Mouse (Mus musculus): ENCODE results near the gene Adap1. TPM values are rescaled to one million over a fixed set of nuclear protein-coding genes. Genes with fewer than 3 reads are reported as not detected.

The Adap1 gene
- polyA plus RNA-seq, 1 experiment from 2014 or later: 2.1 TPM

DNA sequence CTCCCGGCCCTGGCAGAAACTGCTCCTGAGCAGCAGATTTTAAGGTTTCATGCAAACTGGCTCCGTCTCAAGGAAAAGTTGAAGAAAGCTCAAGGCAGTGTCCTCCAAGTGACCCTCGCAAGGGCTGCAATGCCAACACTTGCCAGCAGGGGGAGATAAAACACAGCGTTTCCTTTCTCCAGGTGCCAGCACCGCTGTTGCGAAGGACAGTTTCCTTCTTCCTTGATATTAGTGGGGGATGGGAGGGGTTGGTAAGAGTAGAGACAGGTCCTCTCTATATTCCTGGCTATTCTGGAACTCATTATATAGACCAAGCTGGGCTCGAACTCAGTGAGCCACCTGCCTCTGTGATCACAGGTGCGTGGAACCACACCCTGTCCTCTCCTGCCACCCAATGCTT is 6.3 kb upstream of the Adap1 start:
- ATAC-seq (replicated peaks; ENCODE audit: low FRiP score): no peak
- 19% methylated on average over 8 of the region's 8 CpGs for WGBS
- H3K27ac ChIP-seq: no peak overlapping the region

DNA sequence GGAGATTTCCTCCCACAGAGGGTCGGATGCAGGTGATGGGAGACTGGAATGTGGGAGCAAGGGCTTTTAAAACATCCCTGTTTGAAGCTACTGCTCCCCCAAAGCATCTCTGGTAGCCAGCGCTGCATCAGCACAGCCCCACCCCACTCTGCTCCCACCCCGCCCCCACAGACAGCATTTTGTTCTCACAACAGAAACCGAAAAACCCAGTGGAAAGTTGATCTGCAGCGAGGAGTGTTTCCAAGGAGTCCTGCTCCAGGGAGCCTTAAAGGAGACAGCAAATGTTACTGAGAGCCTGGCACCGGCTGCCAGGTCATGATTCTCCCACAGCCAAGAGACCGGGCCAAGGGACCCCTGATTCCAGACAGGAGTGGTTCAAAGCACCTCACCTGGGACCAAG is 5.3 kb upstream of the Adap1 start:
- H3K9me3 ChIP-seq (replicated peaks): no peaks in the 10 kb centered on the region
- H3K27me3 ChIP-seq: peaks cover 15% of the 10 kb centered on the region
- no peak overlapping the region for H3K27ac ChIP-seq
- H3K36me3 ChIP-seq: peaks cover 13% of the 10 kb centered on the region
- ATAC-seq (replicated peaks; ENCODE audit: low FRiP score): no peak
- H3K4me2 ChIP-seq: no peak overlapping the region
- peaks cover 32% of the 10 kb centered on the region for H3K4me1 ChIP-seq
- 51% methylated on average over 7 of the region's 7 CpGs for WGBS
- H3K9ac ChIP-seq: no peak overlapping the region
- no peak overlapping the region for H3K4me3 ChIP-seq (replicated peaks)

More for the DNA sequence above, 6.3 kb upstream of the Adap1 start:
- no peak overlapping the region for H3K4me3 ChIP-seq (replicated peaks)
- H3K27me3 ChIP-seq: peaks cover 5% of the 10 kb centered on the region
- H3K4me1 ChIP-seq: peaks cover 29% of the 10 kb centered on the region
- no peak overlapping the region for H3K9ac ChIP-seq
- H3K36me3 ChIP-seq: peaks cover 23% of the 10 kb centered on the region
- H3K4me2 ChIP-seq: no peak overlapping the region
- no peaks in the 10 kb centered on the region for H3K9me3 ChIP-seq (replicated peaks)

DNA sequence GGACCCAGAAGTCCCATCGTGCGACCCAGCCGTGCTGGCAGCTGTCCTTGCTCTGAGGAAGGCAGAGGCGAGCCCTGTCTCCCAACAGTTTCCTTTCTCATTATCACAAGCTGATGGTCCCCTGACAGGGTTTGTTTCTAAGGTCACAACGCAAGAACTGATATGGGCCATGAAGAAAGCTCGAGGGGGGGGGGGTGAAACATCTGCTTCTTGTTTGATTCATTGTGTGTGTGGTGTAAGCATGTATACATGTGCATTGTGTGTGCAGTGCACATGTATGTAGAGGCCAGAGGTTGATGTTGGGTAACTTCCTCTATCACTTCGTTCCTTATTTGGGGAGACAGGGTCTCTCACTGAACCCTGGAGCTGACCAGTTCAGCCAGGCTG is 2.2 kb upstream of the Adap1 start:
- peaks cover 41% of the 10 kb centered on the region for H3K4me1 ChIP-seq
- peaks cover 42% of the 10 kb centered on the region for H3K27me3 ChIP-seq
- H3K4me3 ChIP-seq (replicated peaks): no peak overlapping the region
- ATAC-seq (replicated peaks; ENCODE audit: low FRiP score): no peak
- H3K9me3 ChIP-seq (replicated peaks): no peaks in the 10 kb centered on the region
- no peaks in the 10 kb centered on the region for H3K36me3 ChIP-seq
- H3K9ac ChIP-seq: no peak overlapping the region
- no peak overlapping the region for H3K27ac ChIP-seq
- H3K4me2 ChIP-seq: no peak overlapping the region
- WGBS: 69% methylated on average over 7 of the region's 7 CpGs

DNA sequence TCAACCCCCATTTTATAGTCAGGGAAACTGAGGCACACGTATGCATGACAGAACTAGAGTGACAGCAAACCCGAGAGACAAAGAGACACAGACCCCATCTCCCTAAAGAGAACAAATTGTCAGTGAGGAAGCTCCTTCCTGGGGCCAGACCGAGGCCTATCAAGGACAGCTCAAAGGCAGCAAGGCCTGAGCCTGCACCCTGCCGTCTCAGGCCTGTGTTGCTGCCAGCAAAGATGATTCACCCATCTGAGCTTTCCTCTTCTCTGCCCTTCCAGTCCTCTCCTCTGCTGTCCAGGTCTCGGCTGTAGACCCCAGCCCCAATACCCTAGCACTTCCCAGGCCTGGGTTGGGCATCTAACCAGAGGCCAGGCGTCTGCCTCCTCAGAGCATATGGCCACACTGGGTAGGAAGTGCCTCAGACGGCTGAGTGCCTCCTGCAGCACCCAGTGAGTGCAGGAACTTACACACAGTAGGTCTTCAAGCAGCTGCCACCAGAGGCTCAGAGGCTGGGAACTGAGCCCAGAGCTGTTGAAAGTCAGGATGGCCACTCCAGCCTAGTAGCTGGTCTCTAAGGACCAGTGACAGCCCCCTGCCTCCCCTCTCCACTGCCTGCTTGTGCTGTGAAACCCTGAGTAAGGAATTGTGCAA is 1.7 kb upstream of the Adap1 start:
- 71% methylated on average over 7 of the region's 7 CpGs for WGBS
- Histone ChIP-seq H3K4me1 (peaks cover 37% of the 10 kb centered on the region), H3K27ac (no peak overlapping the region), H3K9ac (no peak overlapping the region), H3K4me2 (no peak overlapping the region), H3K4me3 (replicated peaks) (no peak overlapping the region), H3K27me3 (peaks cover 43% of the 10 kb centered on the region), H3K36me3 (no peaks in the 10 kb centered on the region), H3K9me3 (replicated peaks) (no peaks in the 10 kb centered on the region)
- ATAC-seq (replicated peaks; ENCODE audit: low FRiP score): no peak

DNA sequence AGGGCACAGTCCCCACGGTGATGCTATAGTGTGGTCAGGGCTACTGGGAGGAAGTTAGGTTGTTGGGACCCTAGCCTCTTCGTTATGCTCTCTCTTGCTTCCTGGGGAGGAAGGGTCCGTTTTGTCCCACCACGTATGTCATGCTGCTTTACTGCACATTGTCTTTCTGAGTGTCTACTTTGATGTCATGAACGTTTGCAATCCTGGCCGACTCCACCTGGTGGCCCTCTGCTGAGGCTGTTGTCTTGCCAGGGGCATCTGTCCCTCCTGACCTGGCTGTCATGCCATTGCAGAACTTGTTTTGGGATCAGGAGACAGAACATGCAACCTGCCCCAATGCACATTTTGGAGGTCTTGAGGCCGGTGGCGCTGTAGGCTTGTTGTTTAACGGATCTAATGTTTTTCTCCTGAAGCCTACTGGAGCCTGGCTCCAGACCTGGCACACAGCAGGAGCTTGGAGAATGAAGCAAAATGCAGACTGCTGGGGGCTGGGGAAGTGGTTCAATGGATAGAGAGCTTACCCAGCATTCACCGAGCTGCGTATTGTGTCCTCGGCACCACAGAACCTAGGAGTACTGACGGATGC is 782 bp upstream of the Adap1 start:
- ATAC-seq (replicated peaks; ENCODE audit: low FRiP score): no peak
- no peak overlapping the region for H3K9ac ChIP-seq
- peaks cover 30% of the 10 kb centered on the region for H3K4me1 ChIP-seq
- no peak overlapping the region for H3K4me3 ChIP-seq (replicated peaks)
- whole genome bisulfite sequencing: 65% methylated on average over 13 of the region's 13 CpGs
- no peaks in the 10 kb centered on the region for H3K36me3 ChIP-seq
- peak overlapping the region; percentile 99 for H3K4me2 ChIP-seq
- peaks cover 43% of the 10 kb centered on the region for H3K27me3 ChIP-seq
- H3K9me3 ChIP-seq (replicated peaks): no peaks in the 10 kb centered on the region
- no peak overlapping the region for H3K27ac ChIP-seq

DNA sequence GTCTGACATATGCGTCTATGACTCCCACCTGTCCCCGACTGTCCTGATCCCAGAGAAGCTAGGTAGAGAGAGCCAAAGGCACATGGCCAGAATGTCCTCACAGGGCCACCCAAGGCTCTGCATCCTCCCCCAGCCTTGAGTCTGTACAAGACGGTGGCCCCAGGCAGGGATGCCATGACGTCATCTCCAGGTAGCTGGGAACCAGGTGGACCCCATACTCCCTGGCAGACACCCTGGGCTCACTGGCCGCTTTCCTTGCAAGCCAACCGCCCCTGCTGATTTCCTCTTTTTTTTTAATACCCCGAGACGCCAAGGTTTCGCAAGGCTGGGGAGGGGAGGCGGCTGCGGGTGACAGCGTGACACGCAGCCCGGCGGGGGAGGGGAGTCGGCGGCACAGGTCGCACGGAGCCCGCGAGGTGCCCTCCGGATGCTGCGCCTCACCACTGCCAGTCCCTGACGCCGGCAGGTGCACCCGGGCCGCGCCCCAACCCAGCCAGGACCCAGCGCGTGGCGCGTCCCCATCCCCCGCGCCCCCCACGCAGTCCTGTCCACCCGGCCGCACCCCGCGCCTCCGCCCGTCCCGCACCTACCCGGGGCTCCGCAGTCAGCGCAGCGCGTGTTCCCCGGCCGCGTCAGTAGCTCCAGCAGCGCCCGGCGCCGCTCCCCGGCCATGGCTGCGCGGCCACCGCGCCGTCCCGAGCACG is 579 bp downstream of the Adap1 start:
- H3K4me1 ChIP-seq: peaks cover 25% of the 10 kb centered on the region
- peak; percentile 19 for ATAC-seq (replicated peaks; ENCODE audit: low FRiP score)
- H3K9me3 ChIP-seq (replicated peaks): no peaks in the 10 kb centered on the region
- peak overlapping the region; percentile 99 for H3K4me2 ChIP-seq
- H3K9ac ChIP-seq: peak overlapping the region; percentile 69
- peaks cover 43% of the 10 kb centered on the region for H3K27me3 ChIP-seq
- 3% methylated on average over 46 of the region's 62 CpGs for WGBS
- H3K36me3 ChIP-seq: no peaks in the 10 kb centered on the region
- no peak overlapping the region for H3K27ac ChIP-seq
- peak overlapping the region; percentile 66 for H3K4me3 ChIP-seq (replicated peaks)

DNA sequence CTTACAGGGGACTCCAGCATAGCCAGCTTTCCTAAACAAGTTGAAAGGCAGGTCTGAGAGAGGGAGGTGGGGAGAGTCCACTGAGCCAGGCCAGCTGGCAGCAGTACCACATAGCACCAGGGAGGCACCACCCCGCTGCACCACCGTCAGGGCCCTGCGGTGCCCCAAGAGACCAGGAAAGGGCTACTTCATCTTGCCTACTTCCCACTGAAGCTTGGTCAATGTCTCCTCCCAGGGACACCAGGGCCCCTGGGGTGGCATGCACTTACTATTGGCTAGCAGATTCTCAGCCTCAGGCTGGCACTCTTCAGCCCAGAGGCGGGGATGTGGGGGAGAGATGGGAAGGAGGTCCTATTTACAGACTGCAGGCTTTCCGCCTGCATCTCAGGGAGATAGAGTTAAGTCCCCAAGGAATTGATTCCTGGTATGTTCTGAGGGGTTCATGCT is 1.4 kb downstream of the Adap1 start:
- peak; percentile 38; the same call in 1 of the 2 replicates for ATAC-seq (replicated peaks; ENCODE audit: low FRiP score)
- Histone ChIP-seq H3K27me3 (peaks cover 43% of the 10 kb centered on the region), H3K9ac (peak overlapping the region; percentile 69; the same call in 1 of the 2 replicates), H3K9me3 (replicated peaks) (no peaks in the 10 kb centered on the region), H3K27ac (no peak overlapping the region), H3K36me3 (no peaks in the 10 kb centered on the region), H3K4me3 (replicated peaks) (peak overlapping the region; percentile 66), H3K4me2 (peak overlapping the region; percentile 99), H3K4me1 (peaks cover 25% of the 10 kb centered on the region)
- 52% methylated on average over 5 of the region's 5 CpGs for WGBS

DNA sequence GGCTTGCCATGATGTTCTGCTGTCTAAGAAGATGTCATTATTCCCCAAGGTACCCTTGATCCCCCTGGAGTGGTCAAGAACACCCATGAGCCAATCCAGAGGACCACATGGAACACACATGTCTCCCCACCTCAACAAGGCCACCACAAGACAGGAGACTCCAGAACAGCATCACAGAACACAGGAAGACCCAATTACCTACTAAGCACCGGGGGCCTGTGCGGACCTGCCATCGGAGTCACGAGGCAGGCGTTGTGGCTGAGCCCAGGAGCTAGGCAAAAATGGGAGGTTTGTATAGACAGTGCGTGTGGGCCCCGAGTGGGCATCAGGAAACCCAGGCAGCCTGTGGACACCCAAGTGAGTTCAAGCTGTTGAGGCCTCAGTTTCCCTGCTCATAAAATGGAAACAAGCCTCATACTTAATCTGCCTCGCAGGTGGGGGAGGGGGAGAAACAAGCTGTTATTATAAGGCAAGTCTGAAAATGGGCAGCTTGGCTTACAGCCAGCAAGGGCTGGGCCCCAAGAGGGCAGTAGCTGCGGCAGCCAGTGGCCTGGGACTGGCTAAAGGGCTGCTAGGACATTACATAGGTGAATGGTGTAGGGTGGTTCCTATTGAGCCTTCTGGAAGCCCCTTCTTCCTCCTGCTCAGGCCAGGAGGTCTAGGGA is 2.0 kb downstream of the Adap1 start:
- WGBS: 78% methylated on average over 9 of the region's 9 CpGs
- H3K9ac ChIP-seq: no peak overlapping the region
- H3K27ac ChIP-seq: no peak overlapping the region
- peaks cover 43% of the 10 kb centered on the region for H3K27me3 ChIP-seq
- H3K4me2 ChIP-seq: peak overlapping the region; percentile 99; the same call in 1 of the 2 replicates
- ATAC-seq (replicated peaks; ENCODE audit: low FRiP score): 0 out of 2 replicates have a peak, but pooled peaks have one; percentile 40
- peaks cover 25% of the 10 kb centered on the region for H3K4me1 ChIP-seq
- no peak overlapping the region for H3K4me3 ChIP-seq (replicated peaks)
- no peaks in the 10 kb centered on the region for H3K36me3 ChIP-seq
- no peaks in the 10 kb centered on the region for H3K9me3 ChIP-seq (replicated peaks)

DNA sequence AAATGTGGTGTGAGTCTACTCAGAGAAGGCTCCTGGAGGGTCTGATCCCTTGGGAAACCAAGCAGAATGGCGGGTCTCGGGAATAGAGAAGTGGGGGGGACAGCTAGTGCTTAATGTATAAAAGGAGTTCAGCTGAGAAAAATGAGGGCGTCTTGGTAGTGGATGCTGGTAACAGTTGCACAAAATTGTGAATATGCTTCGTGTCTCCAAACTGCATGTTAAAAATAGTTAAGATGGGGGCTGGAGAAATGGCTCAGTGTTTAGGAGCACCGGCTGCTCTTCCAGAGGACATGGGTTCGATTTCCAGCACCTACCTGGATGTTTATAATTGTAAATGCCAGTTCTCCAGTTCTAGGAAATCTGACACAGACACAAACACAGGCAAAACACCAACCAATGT is 4.1 kb downstream of the Adap1 start:
- H3K9ac ChIP-seq: no peak overlapping the region
- no peak overlapping the region for H3K27ac ChIP-seq
- H3K4me2 ChIP-seq: no peak overlapping the region
- peaks cover 38% of the 10 kb centered on the region for H3K4me1 ChIP-seq
- H3K9me3 ChIP-seq (replicated peaks): no peaks in the 10 kb centered on the region
- 83% methylated on average over 6 of the region's 6 CpGs for WGBS
- no peaks in the 10 kb centered on the region for H3K36me3 ChIP-seq
- ATAC-seq (replicated peaks; ENCODE audit: low FRiP score): no peak
- H3K4me3 ChIP-seq (replicated peaks): no peak overlapping the region
- peaks cover 33% of the 10 kb centered on the region for H3K27me3 ChIP-seq

DNA sequence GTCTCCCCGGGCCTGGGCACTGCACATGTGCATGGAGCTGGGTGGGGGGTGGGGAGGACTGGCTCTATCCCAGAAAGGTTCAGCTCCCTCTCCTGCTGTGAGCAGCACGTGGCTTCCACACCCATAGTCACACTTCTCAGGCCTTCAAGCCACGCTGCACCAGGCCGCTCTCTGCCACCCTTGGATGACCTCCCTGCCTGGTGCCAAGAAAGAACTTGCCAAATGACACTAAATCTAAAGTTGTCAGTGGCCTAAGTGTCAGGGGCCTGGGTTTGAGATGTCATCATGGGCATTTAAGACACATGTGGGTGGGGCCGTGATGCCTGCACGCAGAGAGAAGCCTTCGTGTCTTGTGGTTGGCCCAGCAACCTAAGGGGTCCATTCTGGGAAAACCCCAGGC is 5.0 kb downstream of the Adap1 start:
- no peak for ATAC-seq (replicated peaks; ENCODE audit: low FRiP score)
- no peak overlapping the region for H3K27ac ChIP-seq
- H3K4me3 ChIP-seq (replicated peaks): no peak overlapping the region
- 71% methylated on average over 7 of the region's 7 CpGs for WGBS
- no peak overlapping the region for H3K9ac ChIP-seq
- H3K27me3 ChIP-seq: peaks cover 24% of the 10 kb centered on the region
- no peaks in the 10 kb centered on the region for H3K36me3 ChIP-seq
- H3K4me1 ChIP-seq: peaks cover 33% of the 10 kb centered on the region
- no peak overlapping the region for H3K4me2 ChIP-seq
- H3K9me3 ChIP-seq (replicated peaks): no peaks in the 10 kb centered on the region

DNA sequence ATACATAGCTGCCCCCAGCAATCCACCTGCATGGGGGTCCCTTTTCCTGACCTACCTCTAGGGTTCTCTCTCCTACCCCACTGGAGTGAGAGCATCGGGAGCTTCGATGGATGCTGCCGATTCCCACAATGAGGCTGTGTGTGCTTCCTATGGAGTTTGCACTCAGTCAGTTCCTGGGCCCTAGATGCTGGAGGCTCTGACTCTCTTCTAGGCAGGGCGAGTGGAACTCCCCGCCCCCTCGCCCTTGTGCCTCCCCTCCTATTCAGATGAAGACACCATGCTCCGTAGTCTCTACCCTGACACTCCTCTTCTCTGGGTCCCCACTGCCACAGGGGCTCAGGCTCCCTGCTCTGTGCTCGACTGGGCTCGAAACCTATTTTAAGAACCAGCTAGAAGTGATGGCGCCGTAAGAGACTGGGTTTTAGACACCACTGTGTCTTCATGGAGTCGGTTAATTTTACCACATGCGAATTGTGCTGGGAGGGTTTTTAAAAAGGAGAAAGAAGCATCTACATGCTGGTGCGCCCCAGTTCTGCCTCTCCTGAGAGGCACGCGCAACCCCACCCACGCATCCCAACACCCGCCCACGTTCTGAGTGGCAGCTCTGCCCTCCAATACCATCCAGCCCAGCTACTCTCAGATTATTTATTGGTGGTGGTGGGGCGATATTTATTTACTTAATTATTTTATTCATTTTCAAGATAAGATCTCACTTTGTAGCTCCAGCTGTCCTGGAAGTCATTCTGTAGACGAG is 7.5 kb downstream of the Adap1 start:
- H3K9ac ChIP-seq: no peak overlapping the region
- H3K9me3 ChIP-seq (replicated peaks): no peaks in the 10 kb centered on the region
- H3K4me1 ChIP-seq: peaks cover 19% of the 10 kb centered on the region
- 65% methylated on average over 21 of the region's 21 CpGs for WGBS
- 0 out of 2 replicates have a peak, but pooled peaks cover 3% of the 10 kb centered on the region for H3K27me3 ChIP-seq
- no peak overlapping the region for H3K4me2 ChIP-seq
- peak overlapping the region; percentile 70 for H3K27ac ChIP-seq
- H3K4me3 ChIP-seq (replicated peaks): no peak overlapping the region
- H3K36me3 ChIP-seq: no peaks in the 10 kb centered on the region
- ATAC-seq (replicated peaks; ENCODE audit: low FRiP score): no peak

Data from kidney, embryonic 15.5 days (tissue).